Mouse (Mus musculus) CD4-positive, CD25-positive, alpha-beta regulatory T cell, adult 4 months (primary cell): ENCODE measurements at regions not wholly inside any gene's neighbourhood (a gene's known extent, or its start where the extent isn't known, plus 50 kb on each side); places are given as distances from the start of the nearest gene placed in this dataset.
A peak's percentile ranks its signal among the peaks of the same experiment; 100 is the strongest.
"Not testable (repeated sequence)": the region's sequence is repeated elsewhere in the genome, so short reads cannot be mapped to it uniquely, and the experiment has no call there.

Source experiments
- ATAC-seq: one replicate; pipeline ENCODE4 v1.8.0; 2017

DNA sequence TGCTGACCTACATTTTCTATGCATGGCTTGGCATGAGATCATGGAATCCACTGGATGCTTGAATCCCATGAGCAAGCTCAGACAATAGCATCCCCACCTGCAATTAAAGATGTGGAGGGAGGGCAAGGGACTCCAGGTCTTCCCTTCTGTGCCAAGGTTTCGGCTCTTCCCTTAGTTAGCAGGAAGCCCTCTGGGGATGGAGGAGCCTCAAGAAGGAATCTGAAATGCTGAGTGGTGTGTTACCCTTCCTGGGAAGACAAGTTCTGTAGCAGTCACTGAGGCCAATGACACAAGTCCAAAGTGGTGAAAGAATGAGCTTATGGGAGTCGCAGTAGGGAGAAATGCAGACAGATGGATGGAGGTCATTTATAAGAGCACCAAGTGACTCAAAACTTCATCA, 125.4 kb upstream of the Dapk1 start:
- no peak for ATAC-seq

DNA sequence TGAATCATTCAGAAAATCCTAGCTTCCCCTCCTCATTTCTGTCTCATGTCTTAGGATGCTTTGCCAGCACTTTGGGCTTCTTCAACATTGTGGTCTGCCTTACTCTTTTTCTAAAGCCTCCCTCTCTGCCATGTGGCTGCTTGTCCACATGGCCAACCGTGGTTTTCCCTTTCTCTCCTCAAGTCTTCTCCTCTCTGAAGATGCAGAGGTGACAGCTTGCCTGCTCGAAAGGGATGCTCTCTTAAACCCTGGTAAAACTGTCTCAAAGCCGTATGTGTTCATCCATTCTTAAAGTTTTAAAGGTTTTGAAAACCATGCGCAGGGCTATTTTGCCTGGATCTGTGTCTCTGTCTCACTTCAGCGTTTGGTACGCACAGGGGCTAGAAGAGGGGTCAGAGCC, 123.4 kb upstream of the Dapk1 start:
- no peak for ATAC-seq

DNA sequence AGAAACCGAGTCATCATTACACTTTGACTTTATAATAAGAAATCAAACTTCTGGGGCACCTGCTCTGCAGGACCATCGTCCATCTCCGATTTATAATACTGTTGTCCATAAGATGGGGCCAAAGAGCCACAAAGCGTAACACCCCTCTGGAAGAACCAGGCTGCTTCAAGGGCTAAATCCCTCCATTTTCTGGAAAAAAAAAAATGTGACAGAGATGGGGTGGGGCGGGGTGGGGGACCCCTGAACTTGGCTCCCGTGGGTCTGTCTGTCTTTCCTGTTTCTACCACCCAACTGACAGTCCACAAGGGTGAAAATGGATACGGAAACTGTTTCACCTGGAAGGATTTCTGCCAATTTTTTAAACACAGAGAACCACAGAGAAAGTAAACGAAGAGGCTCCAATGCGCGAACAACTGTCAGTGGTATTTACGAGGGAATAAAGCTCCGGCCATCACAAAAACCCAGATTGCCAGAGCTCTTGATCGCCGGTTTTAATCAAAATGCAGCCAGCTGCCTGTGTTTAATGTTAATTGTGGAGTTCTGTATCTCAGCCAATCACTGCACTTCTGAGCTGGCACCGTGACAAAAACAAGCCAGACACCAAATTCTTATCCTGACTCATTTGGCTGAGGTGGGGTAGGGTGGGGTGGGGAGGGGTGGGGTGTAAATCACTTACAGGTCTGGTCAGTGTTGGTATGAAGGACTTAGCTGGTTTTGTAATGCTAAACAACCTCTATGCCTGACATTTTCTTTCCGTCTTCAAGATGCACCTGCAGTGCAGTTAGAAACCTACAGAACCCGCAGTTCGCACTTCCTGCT, 122.5 kb upstream of the Dapk1 start:
- no peak for ATAC-seq

DNA sequence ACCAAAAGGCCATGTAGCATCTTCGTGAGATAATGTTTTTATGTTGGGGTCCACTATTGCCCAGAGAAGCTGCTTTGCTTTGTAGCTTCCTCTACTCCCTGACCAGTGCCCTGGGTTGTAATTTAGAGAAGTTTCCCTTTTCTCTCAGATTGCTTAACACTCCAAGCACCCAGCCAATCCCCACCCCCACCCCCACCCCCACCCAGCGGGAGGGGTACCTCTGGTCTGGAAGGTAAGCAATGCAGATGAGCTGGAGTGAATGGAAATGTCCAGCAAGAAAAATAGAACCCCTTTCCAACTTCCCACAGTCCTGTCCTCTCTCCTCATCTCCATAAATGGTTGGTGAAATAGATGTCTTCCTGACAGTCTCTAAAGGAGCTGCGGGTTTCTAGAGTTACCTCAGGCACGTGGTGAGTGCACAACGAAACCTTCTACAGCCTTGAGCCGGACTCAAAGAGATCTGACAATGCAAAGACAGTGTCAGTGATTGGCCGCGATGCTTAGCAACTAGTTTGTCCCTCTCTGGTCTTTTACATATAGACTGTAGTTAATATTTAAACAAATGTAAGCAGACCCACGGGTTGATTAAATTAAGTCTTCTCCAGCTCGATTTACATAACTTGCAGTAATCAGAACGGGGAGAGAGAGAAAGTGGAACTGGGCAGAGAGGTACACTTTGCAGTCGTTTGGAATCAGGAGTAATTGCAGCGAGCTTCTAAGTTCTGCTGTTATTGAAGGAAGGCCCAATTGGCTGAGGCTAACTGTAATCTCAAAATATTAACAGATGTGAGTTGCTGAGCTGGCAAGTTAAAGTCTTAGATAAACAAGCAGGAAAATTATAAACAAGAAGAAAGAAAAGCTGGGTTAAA, 121.7 kb upstream of the Dapk1 start:
- ATAC-seq = peak; percentile 29

DNA sequence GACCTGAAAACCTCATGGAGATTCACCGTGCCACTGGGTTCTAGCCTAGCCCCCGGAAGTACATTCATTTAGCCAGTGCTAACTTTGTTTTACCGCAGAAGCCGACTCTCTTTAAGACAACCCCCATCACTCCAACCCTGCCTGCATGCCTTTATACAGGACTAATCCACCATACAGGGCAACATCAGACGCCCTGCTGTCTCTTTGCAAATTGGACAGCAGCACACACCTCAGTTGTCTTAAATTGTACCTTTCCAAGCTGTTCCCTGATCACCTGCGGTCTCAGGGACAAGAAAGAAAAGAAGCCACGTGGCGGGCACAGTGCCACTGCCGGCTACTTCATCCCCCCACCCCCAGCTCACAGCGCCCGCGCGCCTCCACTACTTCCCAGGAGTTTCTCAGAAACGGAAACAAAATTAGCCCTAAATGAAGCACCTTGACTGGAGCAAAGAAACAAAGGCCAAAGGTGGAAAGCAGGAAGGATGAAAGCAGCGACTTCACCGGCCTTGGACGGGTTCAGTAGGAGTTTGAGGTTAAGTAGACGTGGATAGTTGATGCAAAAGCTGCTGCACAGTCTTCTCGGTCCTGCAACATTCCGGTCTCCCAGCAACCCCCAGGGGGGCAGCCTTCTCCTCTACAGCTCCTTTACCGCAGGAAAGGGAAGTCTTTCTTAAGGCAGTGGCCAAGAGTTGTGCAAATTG, 120.9 kb upstream of the Dapk1 start:
- no peak for ATAC-seq

DNA sequence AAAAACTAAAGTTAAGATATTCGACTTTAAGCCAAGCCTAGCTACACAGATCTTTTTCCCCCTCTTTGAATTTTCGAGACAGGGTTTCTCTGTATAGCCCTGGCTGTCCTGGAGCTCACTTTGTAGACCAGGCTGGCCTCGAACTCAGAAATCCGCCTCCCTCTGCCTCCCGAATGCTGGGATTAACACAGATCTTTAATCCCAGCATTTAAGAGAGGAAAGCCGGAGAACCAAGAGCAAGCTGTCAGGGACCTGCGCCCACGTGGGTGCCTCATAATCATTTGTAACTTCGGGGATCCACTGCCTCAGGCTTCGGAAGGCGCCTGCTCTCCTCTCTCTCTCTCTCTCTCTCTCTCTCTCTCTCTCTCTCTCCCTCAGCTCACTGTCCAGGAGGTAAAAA, 120.3 kb upstream of the Dapk1 start:
- not testable (repeated sequence) for ATAC-seq

DNA sequence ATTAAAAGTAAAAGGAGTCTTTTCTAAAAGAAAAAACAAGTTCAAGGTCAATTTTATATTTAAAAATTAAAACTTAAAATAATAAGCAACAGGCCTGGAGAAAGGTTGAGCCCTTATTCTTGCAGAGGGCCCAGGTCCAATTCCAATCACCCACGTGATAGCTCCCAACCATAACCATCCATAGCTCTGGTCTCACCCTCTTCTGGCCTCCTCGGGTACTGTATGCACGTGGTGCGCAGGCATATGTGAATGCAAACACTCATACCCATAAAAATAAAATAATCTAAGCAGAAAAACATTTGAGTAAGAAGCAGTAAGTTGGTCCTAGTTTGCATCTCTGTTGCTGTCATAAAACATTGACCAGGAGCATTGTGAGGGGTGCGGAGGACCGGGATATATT, 119.8 kb upstream of the Dapk1 start:
- ATAC-seq = no peak

DNA sequence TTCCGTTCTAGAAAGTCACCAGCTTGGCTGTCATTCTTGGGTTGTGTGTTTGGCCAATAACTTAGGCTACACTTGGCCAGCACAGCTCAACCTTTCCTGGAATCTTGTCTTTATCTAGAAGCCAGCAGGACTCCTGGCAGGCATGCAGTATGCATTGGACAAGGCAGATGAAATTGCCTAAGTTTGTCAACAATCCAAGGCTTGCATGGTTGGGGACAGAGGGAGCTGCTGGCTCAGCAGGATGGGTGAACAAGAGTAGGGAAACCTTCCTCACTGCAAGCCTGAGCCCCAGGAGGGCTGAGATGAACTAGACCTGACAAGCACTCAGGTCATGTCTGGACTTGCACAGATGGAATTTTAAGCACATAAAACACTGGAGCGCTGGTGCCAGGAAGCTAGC, 115.6 kb upstream of the Dapk1 start:
- no peak for ATAC-seq

DNA sequence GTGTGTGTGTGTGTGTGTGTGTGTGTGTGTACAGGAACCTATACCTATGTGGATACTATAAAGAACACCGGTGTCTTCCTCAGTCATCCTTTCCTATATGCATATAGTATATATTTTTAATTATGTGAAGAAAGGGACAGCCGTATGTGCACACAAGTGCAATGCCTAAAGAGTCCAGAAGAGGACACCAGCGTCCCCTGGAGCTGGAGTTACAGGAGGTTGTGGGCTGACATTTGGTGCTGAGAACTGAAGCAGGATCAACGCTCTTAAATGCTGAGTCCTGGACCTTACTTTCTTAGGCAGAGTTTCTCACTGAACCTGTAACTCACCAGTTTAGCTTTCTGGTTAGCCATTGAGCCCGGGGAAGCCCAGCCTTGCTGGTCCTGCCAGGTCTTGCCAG, 114.9 kb upstream of the Dapk1 start:
- no peak for ATAC-seq

DNA sequence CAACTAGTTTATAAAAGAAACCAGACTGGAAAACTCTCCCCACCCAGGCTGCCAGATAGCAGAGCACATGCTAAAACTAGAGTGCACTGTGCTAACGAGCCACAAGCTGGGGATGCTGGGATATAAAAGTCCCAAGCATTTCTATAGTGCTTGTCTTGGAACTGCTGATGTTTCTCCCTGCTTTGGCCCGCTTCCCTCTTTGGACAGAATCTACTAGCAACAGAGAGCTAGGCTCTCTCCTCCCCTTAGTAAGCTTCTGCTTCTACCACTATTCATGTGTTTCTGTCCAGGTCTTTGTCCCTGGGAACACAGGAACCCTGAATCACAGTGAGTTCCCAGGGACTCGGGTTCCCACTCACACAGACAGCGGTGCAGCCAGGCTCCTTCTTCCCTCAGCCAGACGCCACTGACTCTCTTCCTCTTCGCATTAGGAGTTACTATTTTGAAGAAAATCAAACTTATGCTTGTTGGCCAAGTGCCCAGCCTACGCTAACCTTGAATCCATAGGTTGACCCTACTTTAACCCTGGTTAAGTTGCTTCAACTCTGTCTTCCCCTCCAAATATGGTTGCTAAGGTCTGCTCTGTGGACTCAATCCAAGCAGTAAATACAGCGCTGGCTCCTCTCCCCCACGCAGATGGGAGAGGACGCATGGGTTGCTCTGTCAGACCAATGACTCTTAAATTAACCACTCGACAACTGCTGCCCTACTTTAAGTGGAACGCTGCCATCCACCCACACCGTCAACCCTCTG, 113.4 kb upstream of the Dapk1 start:
- ATAC-seq = no peak

DNA sequence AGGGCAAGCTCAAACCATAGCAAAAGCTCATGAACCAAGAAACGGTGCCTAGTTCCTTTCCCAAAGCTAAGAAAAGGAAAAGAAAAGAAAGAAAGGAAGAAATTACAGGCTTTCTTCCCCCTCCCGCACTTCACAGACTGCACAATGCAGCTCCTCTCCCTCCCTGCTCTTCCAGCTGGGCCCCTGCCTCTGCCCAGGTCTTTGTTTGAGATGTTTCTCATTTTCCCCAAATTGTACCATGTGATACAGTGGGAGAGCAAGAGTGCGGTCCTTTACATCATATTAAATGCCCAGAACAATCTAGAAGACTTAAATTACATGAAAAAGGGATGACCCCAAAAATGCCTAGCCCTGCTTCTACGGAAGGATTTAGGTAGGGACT, 112.9 kb upstream of the Dapk1 start:
- no peak for ATAC-seq

DNA sequence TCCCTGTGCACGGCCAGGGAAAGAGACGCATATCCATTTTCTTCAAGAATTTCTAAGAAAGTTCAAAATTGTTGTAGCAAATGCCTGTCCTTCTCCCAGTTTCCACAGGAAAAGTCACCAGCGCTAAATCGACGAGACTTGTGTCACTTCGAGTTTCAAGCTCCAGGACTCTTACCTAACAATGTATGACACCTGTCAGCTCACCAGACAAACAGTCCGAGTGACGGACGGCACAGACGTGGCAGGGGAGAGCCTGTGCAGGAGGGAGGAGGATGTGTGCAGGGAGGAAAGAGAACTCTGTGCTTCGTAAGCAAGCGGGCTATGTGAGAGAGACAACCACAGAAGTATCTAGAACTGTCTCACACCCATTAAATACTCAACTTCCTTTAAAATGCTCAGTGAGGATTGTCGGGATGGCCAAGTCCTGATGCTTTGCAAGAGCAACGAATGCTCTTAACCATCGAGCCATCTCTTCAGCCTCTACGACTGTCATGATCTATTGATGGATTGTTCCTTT, 109.7 kb upstream of the Dapk1 start:
- no peak for ATAC-seq

DNA sequence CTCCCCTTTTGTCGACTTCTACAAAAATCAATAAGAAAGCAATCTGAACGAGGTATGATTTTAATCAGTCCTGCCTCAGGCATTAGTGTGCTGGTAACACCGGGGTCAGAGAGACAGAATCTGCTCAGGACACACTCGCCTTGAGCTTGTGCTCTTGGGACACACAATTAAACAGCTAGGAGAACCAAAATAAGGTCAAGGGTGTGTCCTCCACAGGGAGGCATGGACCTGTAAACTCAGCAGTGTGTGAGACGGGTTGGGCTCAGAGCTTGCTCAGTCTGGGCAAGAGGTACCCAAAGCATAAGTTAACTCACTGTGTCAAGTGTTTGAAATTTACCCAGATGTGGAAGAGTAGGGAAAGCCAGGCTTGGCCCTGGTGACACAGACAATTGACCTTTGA, 107.9 kb upstream of the Dapk1 start:
- no peak for ATAC-seq

DNA sequence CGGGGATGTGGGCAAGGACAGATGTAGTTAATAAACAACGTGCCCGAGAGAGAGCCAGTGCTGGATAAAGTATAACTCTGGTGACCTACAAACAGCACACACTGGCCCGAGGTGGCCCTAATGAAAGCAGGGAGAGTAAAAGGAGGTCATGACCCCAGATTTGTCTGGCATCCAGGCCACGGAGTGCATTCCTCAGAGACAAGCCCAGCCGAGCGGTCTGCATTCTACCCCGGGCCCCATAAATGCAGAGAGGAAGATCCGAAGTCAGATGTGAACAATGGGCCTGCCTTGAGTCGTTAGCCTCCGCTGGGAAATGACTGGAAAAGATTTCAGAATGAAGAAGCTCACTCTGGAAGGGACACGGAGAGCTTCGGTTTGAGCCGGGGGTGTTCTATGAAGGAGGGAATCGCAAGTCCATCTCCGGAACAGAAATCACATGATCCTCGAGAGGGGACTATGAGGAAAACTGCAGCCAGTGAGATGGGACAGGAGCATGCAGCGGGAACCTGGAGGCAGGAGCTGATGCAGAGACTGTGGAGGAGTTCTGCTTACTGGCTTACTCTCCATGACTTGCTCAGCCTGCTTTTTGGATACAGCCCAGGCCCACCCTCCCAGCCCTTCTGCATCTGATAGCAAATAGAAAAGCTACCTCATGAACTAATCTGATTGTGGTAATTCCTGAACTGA, 103.9 kb upstream of the Dapk1 start:
- ATAC-seq = no peak

DNA sequence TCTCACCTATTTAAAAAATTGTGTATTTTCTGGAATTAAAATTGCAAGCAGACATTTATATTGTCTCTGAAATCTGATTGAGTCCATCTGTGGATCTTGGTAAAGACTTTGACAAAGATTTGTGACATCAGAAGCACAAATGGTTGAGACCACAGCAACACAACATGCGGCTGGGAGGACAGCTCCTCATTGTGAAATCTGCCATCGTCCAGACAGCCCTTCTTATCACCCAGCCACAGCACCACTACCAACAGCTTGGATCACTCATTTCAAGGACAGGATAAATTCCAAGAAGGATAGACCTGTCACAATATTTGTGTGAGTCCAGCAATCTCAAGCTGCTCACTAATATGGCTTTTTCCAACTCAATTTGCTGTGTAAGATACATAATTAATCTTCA, 97.6 kb upstream of the Dapk1 start:
- no peak for ATAC-seq

DNA sequence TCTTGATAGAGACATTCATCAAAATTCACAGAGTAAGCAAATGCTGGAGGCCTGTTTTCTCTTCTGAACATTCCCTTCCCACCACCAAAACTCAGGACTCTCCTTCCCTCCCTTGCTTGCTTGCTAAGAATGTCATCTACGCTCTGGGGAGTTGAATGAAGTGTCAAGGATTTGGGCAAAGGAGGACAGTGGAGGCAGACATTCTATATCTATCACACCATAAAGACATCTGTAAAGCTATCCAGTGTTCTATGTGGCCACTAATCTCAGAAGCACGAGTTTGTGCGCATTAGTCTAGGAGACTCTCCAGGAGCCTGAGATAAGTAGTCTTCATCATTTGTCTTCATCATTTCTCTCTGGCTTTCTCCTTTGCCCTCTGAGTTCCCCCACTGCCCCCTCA, 94.1 kb upstream of the Dapk1 start:
- no peak for ATAC-seq

DNA sequence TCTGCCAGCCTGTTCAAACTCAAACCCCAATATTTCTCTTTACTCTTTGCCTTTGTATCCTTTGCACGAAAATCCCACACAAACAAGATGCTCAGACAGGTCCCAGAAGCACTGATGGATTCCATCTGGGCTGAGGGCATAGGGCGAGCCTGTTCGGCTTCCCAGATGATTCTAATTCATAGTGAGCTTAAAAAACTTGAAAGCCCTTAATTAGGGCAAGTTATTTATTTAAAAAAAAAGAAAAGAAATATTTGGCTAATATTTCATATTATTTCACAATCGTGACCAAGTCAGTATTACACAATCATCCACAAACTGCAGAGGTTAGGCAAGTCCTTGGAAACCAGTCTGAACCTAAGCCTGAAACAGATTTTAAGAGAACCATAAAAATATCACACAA, 93.7 kb upstream of the Dapk1 start:
- ATAC-seq = no peak

DNA sequence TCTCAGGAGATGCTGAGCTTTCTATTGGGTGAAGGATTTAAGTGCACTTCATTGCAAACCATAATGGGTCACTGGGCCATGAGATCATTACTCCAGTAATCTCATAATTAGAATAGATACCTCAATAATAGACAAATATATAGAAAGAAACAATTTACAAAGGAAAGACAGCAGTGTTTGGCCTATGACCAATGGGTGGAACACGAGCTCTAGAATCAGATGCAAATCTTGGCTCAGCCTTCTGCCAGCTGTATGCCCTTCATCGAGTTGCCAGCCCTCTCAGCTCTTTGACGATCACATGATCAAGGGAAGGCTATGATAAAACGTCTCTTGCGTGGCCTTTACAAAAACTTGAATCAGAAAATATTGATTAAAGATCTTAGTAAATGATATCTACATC, 92.9 kb upstream of the Dapk1 start:
- no peak for ATAC-seq

DNA sequence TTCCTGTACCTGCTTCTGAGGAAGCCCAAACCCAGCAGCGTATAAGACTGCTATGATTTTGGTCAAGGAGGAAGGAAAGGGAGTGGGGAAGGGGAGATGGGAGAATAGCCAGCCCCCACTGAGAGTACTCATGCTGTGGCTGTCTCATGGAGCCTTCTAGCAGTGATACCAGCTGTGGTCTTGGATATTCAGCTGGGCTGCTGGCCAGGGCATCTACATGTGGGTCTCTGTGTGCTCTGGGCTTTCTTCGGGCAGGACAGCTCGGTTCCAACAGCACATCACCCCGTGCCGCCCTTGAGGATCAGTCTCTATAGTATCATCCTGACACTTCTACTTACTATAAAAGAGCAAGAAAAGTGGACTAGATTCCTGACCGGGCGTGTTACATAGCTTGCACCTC, 90.6 kb upstream of the Dapk1 start:
- no peak for ATAC-seq

DNA sequence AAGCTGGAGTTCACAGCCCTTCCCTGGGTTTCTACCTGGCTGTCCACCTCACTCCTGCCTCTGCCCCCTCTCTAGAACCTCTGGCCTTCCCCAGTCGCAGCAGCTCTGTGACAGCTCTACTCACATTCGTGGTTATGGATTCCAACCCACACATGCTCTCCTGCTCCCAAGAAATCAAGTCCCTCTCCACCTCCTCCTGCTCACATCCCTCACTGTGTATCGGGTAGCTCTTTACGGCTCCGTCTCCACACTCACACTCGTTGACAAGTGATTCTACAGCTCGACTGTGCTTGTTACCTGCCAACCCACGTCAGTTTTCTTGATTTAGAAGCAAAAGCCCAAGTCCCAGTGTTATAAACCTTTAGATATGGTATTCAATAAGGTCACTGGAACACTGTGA, 90.1 kb upstream of the Dapk1 start:
- ATAC-seq = no peak

DNA sequence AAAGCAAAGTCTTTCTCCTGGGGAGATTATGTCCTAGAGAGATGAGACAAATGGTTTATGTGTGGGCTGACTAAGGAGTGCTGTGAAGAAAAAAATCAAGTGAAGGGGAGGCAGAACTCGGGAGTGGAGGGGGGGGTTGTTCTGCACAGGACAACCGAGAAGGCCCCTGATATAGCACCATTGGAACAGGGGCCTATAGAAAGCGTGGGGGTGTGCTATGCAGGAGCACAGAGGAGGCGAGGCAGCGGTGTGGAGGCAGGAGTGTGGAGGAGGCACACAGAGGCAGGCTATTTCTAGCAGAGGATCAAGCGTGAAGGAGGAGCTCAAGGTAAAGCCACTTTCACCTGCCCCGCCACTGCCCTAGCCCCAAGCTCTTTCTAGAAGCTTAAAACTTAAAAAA, 88.0 kb upstream of the Dapk1 start:
- no peak for ATAC-seq

DNA sequence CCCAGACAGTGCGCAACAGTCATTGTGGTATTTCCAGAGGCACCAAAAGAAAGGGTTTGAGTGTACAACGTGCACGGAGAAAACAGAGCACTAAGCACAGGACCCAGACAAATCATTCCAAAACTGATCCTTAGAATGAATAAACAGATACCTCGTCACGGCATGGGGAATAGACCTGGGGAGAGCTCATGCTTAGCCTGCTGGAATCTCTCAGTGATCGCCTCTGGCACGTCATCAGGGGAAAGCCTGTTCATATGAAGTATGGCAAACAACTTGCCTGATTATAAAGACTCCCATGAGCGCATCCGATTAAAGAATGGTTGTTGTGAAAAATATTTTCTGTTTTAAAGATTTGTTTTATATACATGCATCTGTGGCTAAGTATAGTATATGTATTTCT, 86.9 kb upstream of the Dapk1 start:
- no peak for ATAC-seq
